Mouse (Mus musculus): ENCODE measurements around the gene Crim1. TPM values are rescaled to one million over a fixed set of nuclear protein-coding genes. Genes with fewer than 3 reads are reported as not detected.
A peak's percentile ranks its signal among the peaks of the same experiment; 100 is the strongest.
"Not testable (repeated sequence)": the region's sequence is repeated elsewhere in the genome, so short reads cannot be mapped to it uniquely, and the experiment has no call there.

The Crim1 gene
- polyA plus RNA-seq, 1 experiment from 2014 or later, result 7.2 TPM

DNA sequence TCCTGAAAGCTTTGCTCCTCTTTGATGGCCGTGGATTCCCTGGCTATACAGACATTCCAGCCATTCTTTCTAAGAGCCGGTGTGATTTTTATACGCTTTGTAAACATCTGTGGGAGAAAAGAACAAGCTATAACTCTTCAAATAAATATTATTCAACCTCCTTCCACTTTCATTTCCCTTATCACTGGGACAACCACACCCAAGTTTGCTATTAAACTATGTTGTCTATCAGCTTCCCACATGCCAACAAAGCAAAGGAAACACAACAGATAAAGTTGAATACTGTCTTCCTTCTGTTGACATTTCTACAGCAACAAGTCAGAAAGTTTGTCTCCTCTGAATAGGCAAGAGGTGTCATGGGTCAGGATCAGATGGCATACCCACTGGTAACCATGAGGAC lies 48.9 kb downstream of the Crim1 start:
- Histone ChIP-seq H3K9me3 (ENCODE audit: control insufficient read depth, low read length) (no peaks in the 10 kb centered on the region), H3K4me1 (ENCODE audit: control insufficient read depth, insufficient read depth, low read length) (peaks cover 32% of the 10 kb centered on the region), H3K4me3 (ENCODE audit: low read depth, low read length) (no peak overlapping the region), H3K27ac (replicated peaks; ENCODE audit: low read depth, low read length) (no peak overlapping the region), H3K36me3 (ENCODE audit: control insufficient read depth, insufficient read depth, low read length) (no peaks in the 10 kb centered on the region), H3K9ac (ENCODE audit: low read depth, low read length) (no peak overlapping the region), H3K4me2 (ENCODE audit: low read depth, low read length) (no peak overlapping the region), H3K27me3 (replicated peaks; ENCODE audit: control insufficient read depth, insufficient read depth, low read length) (no peaks in the 10 kb centered on the region)
- DNase-seq (ENCODE audit: low spot score) (no peak), ATAC-seq (ENCODE audit: low read depth) (no peak)
- 43% methylated on average over 3 of the region's 3 CpGs for WGBS

DNA sequence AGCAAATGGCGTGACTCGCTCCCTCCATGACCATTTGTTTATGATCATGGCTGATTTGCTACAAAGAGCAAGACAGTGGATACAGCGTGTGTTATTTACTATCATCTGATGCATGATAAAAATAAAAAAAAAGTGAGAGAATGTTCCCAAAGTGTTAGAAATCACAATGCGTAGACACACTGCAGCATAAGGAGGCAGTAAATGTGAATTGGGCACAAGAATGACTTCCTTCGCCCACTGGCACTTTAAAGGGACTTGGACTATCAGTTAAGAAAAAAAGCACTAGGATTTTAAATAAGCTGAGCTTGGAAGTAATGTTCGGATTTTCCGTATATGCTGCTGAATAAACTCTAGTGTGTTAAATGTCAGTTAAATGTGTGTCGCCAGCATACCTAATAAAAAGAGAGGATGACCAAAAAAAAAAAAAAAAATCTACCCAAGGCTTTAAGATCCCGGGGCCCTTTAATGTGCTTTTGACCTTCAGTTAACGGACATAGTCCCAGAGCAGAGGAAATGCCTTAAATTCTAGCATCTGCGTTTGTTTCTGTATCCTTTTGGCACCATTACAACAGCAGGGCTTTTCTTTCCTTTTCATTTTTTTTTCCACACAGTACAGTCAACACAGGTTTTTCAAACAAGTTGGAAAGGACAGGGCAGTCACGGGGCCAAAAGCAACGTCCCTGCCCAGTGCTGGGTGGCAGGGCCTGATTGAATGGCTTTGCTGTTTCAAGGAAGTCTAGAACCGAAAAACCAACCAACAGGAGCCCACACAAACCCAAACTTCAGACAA lies 50.3 kb downstream of the Crim1 start:
- WGBS, result 49% methylated on average over 14 of the region's 14 CpGs
- Histone ChIP-seq H3K9me3 (ENCODE audit: control insufficient read depth, low read length) (no peaks in the 10 kb centered on the region), H3K36me3 (ENCODE audit: control insufficient read depth, insufficient read depth, low read length) (no peaks in the 10 kb centered on the region), H3K4me3 (ENCODE audit: low read depth, low read length) (no peak overlapping the region), H3K9ac (ENCODE audit: low read depth, low read length) (no peak overlapping the region), H3K4me1 (ENCODE audit: control insufficient read depth, insufficient read depth, low read length) (peaks cover 30% of the 10 kb centered on the region), H3K27ac (replicated peaks; ENCODE audit: low read depth, low read length) (peak overlapping the region; percentile 44; the same call in 1 of the 2 replicates), H3K4me2 (ENCODE audit: low read depth, low read length) (no peak overlapping the region), H3K27me3 (replicated peaks; ENCODE audit: control insufficient read depth, insufficient read depth, low read length) (no peaks in the 10 kb centered on the region)
- peak; percentile 65 for DNase-seq (ENCODE audit: low spot score)
- no peak for ATAC-seq (ENCODE audit: low read depth)

GRCm38 (mm10) chr17:78253587-78253986 lies 53.5 kb downstream of the Crim1 start:
- not testable (repeated sequence) for H3K9ac ChIP-seq (ENCODE audit: low read depth, low read length); H3K4me3 ChIP-seq (ENCODE audit: low read depth, low read length); H3K36me3 ChIP-seq (ENCODE audit: control insufficient read depth, insufficient read depth, low read length); H3K27ac ChIP-seq (replicated peaks; ENCODE audit: low read depth, low read length); H3K9me3 ChIP-seq (ENCODE audit: control insufficient read depth, low read length); H3K4me2 ChIP-seq (ENCODE audit: low read depth, low read length); DNase-seq (ENCODE audit: low spot score); H3K27me3 ChIP-seq (replicated peaks; ENCODE audit: control insufficient read depth, insufficient read depth, low read length); ATAC-seq (ENCODE audit: low read depth)
- WGBS, result 82% methylated on average over 2 of the region's 2 CpGs
- H3K4me1 ChIP-seq (ENCODE audit: control insufficient read depth, insufficient read depth, low read length), result peaks cover 21% of the 10 kb centered on the region

GRCm38 (mm10) chr17:78254256-78254655 lies 54.2 kb downstream of the Crim1 start:
- 59% methylated on average over 8 of the region's 8 CpGs for WGBS
- no peak overlapping the region for H3K9ac ChIP-seq (ENCODE audit: low read depth, low read length)

DNA sequence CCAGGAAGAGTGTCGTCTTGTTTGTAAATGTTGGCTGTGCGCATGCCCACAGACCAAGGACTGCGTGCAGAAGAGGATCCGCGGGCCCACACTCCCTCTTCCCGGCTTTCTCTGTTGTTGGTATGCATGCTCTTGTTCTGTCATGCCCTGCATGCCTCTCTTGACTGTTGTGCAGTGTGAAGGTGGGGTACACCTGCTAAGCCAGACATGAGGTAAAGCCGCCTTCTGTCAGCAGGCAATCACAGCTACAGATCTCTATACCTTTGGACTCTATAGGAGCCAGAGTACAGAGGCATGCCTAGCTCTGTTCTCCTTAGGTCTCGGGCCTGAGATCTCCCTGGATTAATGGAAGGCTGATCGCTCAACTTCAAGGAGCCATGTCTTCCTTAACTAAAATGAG lies 55.7 kb downstream of the Crim1 start:
- Histone ChIP-seq H3K9ac (ENCODE audit: low read depth, low read length) (no peak overlapping the region), H3K27ac (replicated peaks; ENCODE audit: low read depth, low read length) (no peak overlapping the region), H3K36me3 (ENCODE audit: control insufficient read depth, insufficient read depth, low read length) (no peaks in the 10 kb centered on the region), H3K9me3 (ENCODE audit: control insufficient read depth, low read length) (0 out of 2 replicates have a peak, but pooled peaks cover 4% of the 10 kb centered on the region), H3K4me2 (ENCODE audit: low read depth, low read length) (no peak overlapping the region), H3K27me3 (replicated peaks; ENCODE audit: control insufficient read depth, insufficient read depth, low read length) (no peaks in the 10 kb centered on the region), H3K4me3 (ENCODE audit: low read depth, low read length) (no peak overlapping the region), H3K4me1 (ENCODE audit: control insufficient read depth, insufficient read depth, low read length) (peaks cover 10% of the 10 kb centered on the region)
- DNase-seq (ENCODE audit: low spot score) (peak; percentile 75), ATAC-seq (ENCODE audit: low read depth) (peak; percentile 77)
- 88% methylated on average over 9 of the region's 9 CpGs for WGBS

More at GRCm38 (mm10) chr17:78254256-78254655, 54.2 kb downstream of the Crim1 start:
- DNase-seq (ENCODE audit: low spot score), result no peak
- no peaks in the 10 kb centered on the region for H3K36me3 ChIP-seq (ENCODE audit: control insufficient read depth, insufficient read depth, low read length)
- peaks cover 15% of the 10 kb centered on the region for H3K4me1 ChIP-seq (ENCODE audit: control insufficient read depth, insufficient read depth, low read length)
- no peaks in the 10 kb centered on the region for H3K27me3 ChIP-seq (replicated peaks; ENCODE audit: control insufficient read depth, insufficient read depth, low read length)
- H3K4me3 ChIP-seq (ENCODE audit: low read depth, low read length), result no peak overlapping the region
- no peak; the same call in 1 of the 2 replicates for ATAC-seq (ENCODE audit: low read depth)
- no peaks in the 10 kb centered on the region for H3K9me3 ChIP-seq (ENCODE audit: control insufficient read depth, low read length)
- no peak overlapping the region for H3K27ac ChIP-seq (replicated peaks; ENCODE audit: low read depth, low read length)
- no peak overlapping the region for H3K4me2 ChIP-seq (ENCODE audit: low read depth, low read length)

DNA sequence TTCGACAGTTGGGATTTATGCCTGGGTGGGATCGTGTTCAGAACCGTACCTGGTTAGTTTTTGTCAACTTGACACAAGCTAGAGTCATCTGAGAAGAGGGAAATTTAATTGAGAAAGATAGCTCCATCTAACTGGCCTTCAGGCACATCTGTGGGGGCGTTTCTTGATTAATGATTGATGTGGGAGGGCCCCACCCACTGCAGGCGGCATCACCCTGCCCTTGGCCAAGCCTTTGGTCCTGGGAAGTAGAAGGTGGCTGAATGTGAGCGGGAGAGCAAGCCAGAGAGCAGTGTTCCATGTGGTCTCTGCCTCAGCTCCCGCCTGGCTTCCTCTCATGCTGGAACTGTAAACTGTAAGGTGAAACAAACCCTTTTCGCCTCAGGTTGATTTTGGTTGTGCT lies 56.5 kb downstream of the Crim1 start:
- WGBS, result 64% methylated on average over 8 of the region's 8 CpGs
- no peak for ATAC-seq (ENCODE audit: low read depth)
- Histone ChIP-seq H3K9me3 (ENCODE audit: control insufficient read depth, low read length) (0 out of 2 replicates have a peak, but pooled peaks cover 4% of the 10 kb centered on the region), H3K27me3 (replicated peaks; ENCODE audit: control insufficient read depth, insufficient read depth, low read length) (no peaks in the 10 kb centered on the region), H3K4me2 (ENCODE audit: low read depth, low read length) (no peak overlapping the region), H3K4me1 (ENCODE audit: control insufficient read depth, insufficient read depth, low read length) (peaks cover 6% of the 10 kb centered on the region), H3K36me3 (ENCODE audit: control insufficient read depth, insufficient read depth, low read length) (no peaks in the 10 kb centered on the region), H3K9ac (ENCODE audit: low read depth, low read length) (no peak overlapping the region), H3K27ac (replicated peaks; ENCODE audit: low read depth, low read length) (no peak overlapping the region), H3K4me3 (ENCODE audit: low read depth, low read length) (no peak overlapping the region)
- DNase-seq (ENCODE audit: low spot score), result no peak

DNA sequence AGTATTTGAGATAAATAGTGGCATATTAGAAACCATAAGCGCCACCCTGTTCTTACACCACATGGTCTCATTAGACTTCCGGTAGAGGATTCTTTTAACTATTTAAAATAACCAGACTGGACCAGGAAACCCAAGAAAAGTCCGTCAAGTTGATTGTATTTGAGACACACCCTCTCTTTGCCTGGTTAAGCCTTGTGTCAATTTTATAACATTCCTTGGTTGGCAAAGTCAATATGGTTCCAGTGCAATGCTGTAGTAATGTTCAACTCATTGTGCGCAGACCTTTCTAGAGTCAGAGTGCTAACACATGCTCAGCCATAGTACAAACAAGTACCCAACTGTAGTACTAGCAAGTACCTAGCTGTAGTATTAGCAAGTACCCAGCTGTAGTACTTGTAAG lies 61.6 kb downstream of the Crim1 start:
- Histone ChIP-seq H3K4me2 (ENCODE audit: low read depth, low read length) (no peak overlapping the region), H3K36me3 (ENCODE audit: control insufficient read depth, insufficient read depth, low read length) (no peaks in the 10 kb centered on the region), H3K4me1 (ENCODE audit: control insufficient read depth, insufficient read depth, low read length) (peaks cover 13% of the 10 kb centered on the region; the same call in 1 of the 2 replicates), H3K9ac (ENCODE audit: low read depth, low read length) (no peak overlapping the region), H3K9me3 (ENCODE audit: control insufficient read depth, low read length) (0 out of 2 replicates have a peak, but pooled peaks cover 4% of the 10 kb centered on the region), H3K27me3 (replicated peaks; ENCODE audit: control insufficient read depth, insufficient read depth, low read length) (no peaks in the 10 kb centered on the region), H3K4me3 (ENCODE audit: low read depth, low read length) (no peak overlapping the region), H3K27ac (replicated peaks; ENCODE audit: low read depth, low read length) (no peak overlapping the region)
- DNase-seq (ENCODE audit: low spot score), result no peak
- WGBS, result 84% methylated on average over 4 of the region's 4 CpGs
- ATAC-seq (ENCODE audit: low read depth), result no peak

GRCm38 (mm10) chr17:78264116-78264515 lies 64.1 kb downstream of the Crim1 start:
- peaks cover 13% of the 10 kb centered on the region; the same call in 1 of the 2 replicates for H3K4me1 ChIP-seq (ENCODE audit: control insufficient read depth, insufficient read depth, low read length)
- DNase-seq (ENCODE audit: low spot score) (peak; percentile 58), ATAC-seq (ENCODE audit: low read depth) (no peak)
- 33% methylated on average over 11 of the region's 11 CpGs for WGBS
- no peaks in the 10 kb centered on the region for H3K36me3 ChIP-seq (ENCODE audit: control insufficient read depth, insufficient read depth, low read length)
- H3K4me2 ChIP-seq (ENCODE audit: low read depth, low read length), result peak overlapping the region; percentile 4; the same call in 1 of the 2 replicates
- no peaks in the 10 kb centered on the region for H3K27me3 ChIP-seq (replicated peaks; ENCODE audit: control insufficient read depth, insufficient read depth, low read length)
- 0 out of 2 replicates have a peak, but pooled peaks cover 4% of the 10 kb centered on the region for H3K9me3 ChIP-seq (ENCODE audit: control insufficient read depth, low read length)
- H3K4me3 ChIP-seq (ENCODE audit: low read depth, low read length), result no peak overlapping the region
- no peak overlapping the region for H3K27ac ChIP-seq (replicated peaks; ENCODE audit: low read depth, low read length)
- no peak overlapping the region for H3K9ac ChIP-seq (ENCODE audit: low read depth, low read length)

DNA sequence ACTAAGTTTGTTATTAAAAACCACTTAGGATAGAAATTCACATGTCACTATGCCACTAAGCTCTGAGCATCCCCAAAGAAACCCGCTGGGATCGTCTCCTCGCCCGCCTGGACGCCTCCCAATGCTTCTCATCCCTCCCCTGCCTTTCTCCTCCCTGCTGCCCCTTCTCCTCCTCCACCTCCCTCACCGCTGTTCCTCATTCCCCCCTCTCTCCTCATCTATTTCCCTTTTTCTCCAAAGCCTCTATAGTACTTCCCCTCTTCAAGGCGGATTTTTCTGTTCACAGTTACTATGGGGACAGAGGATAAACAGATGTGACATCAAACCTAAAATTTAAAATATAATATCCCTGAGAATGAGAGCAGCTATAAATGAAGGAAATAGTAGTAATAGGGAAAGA lies 65.1 kb downstream of the Crim1 start:
- Histone ChIP-seq H3K9ac (ENCODE audit: low read depth, low read length) (no peak overlapping the region), H3K27me3 (replicated peaks; ENCODE audit: control insufficient read depth, insufficient read depth, low read length) (no peaks in the 10 kb centered on the region), H3K9me3 (ENCODE audit: control insufficient read depth, low read length) (no peaks in the 10 kb centered on the region), H3K27ac (replicated peaks; ENCODE audit: low read depth, low read length) (no peak overlapping the region), H3K36me3 (ENCODE audit: control insufficient read depth, insufficient read depth, low read length) (no peaks in the 10 kb centered on the region), H3K4me2 (ENCODE audit: low read depth, low read length) (no peak overlapping the region), H3K4me3 (ENCODE audit: low read depth, low read length) (no peak overlapping the region), H3K4me1 (ENCODE audit: control insufficient read depth, insufficient read depth, low read length) (peaks cover 13% of the 10 kb centered on the region; the same call in 1 of the 2 replicates)
- DNase-seq (ENCODE audit: low spot score), result no peak
- WGBS, result 87% methylated on average over 7 of the region's 7 CpGs
- ATAC-seq (ENCODE audit: low read depth), result no peak

All from embryonic facial prominence, embryonic 14.5 days (tissue).